Mouse (Mus musculus): ENCODE results near the gene Nos1. TPM values are rescaled to one million over a fixed set of nuclear protein-coding genes. Genes with fewer than 3 reads are reported as not detected.

Gene Nos1
- polyA plus RNA-seq, 1 experiment from 2014 or later, result not detected

DNA sequence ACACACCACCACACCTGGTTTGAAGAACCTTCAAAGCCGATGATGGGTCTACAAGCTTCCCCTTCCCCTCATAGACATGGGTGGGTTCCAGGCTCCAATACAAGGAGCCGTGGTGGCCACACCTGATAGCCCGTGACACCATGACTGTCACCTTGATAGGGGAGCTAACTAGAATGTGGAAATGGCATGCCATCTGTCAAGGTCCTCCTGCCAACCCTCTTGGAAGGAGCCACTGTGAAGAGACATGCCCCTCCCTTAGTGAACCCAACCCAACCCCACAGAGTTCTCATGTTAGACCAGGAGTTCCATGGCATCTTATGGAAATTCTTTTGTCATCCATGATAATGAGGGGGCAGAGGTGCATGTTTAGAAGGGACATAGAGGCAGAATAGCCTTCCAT, 156.4 kb downstream of the Nos1 start:
- ATAC-seq (replicated peaks; ENCODE audit: insufficient number of reproducible peaks, low FRiP score, low TSS enrichment), result no peak
- H3K4me1 ChIP-seq (ENCODE audit: control insufficient read depth, insufficient read depth, low read length), result no peaks in the 10 kb centered on the region
- H3K4me2 ChIP-seq, result no peak overlapping the region
- no peak overlapping the region for H3K27ac ChIP-seq (ENCODE audit: low read depth, low read length)
- no peak overlapping the region for H3K9ac ChIP-seq (ENCODE audit: low read depth, low read length)
- H3K9me3 ChIP-seq (replicated peaks; ENCODE audit: control insufficient read depth, low read length), result no peaks in the 10 kb centered on the region
- peaks cover 7% of the 10 kb centered on the region; the same call in 1 of the 2 replicates for H3K27me3 ChIP-seq (ENCODE audit: control insufficient read depth, insufficient read depth, low read length)
- H3K36me3 ChIP-seq (ENCODE audit: control insufficient read depth, insufficient read depth, low read length), result no peaks in the 10 kb centered on the region
- 79% methylated on average over 3 of the region's 3 CpGs for WGBS (ENCODE audit: insufficient replicate concordance)
- H3K4me3 ChIP-seq (ENCODE audit: low read depth, low read length), result no peak overlapping the region

DNA sequence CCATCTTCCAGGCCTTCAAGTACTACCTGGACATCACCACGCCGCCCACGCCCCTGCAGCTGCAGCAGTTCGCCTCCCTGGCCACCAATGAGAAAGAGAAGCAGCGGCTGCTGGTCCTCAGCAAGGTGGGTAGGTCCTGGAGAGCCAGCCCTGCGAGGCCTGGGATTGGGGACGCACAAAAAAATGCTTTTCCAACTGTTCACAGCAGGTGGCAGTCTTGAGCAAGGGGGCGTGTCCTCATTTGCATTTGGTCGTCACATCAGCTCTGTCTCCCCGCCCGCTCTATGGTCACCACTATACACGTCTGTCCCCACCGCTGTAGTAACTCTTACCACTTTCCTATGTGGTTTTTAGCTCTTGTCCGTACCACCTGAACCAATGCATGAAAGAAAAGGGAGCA, 157.3 kb downstream of the Nos1 start:
- Histone ChIP-seq H3K4me3 (ENCODE audit: low read depth, low read length) (peak overlapping the region; percentile 35), H3K9ac (ENCODE audit: low read depth, low read length) (no peak overlapping the region), H3K4me1 (ENCODE audit: control insufficient read depth, insufficient read depth, low read length) (no peaks in the 10 kb centered on the region), H3K9me3 (replicated peaks; ENCODE audit: control insufficient read depth, low read length) (no peaks in the 10 kb centered on the region), H3K4me2 (peak overlapping the region; percentile 67), H3K36me3 (ENCODE audit: control insufficient read depth, insufficient read depth, low read length) (no peaks in the 10 kb centered on the region), H3K27ac (ENCODE audit: low read depth, low read length) (no peak overlapping the region), H3K27me3 (ENCODE audit: control insufficient read depth, insufficient read depth, low read length) (peaks cover 7% of the 10 kb centered on the region; the same call in 1 of the 2 replicates)
- ATAC-seq (replicated peaks; ENCODE audit: insufficient number of reproducible peaks, low FRiP score, low TSS enrichment), result peak; percentile 39; the same call in 1 of the 2 replicates
- 10% methylated on average over 14 of the region's 14 CpGs for WGBS (ENCODE audit: insufficient replicate concordance)

DNA sequence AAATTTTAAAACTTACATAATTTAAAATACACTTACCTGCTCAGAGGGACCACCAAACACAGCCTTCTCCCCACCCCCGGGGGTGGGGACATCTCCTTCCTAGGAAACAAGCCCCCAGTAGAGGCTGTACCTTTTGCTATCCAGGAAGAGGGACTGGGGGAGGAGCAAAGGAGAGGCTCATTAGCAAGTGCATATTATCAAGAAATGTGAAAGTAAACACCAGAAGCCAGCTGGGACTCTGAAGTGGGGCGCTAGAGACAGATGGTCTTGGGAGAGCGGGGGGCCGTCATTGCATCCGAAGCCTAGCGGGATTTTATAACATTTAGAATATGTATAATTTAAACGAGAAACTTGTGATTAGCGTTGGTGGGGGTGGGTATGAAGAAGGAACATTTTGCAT, 158.6 kb downstream of the Nos1 start:
- Histone ChIP-seq H3K9me3 (replicated peaks; ENCODE audit: control insufficient read depth, low read length) (no peaks in the 10 kb centered on the region), H3K4me1 (ENCODE audit: control insufficient read depth, insufficient read depth, low read length) (no peaks in the 10 kb centered on the region), H3K9ac (ENCODE audit: low read depth, low read length) (no peak overlapping the region), H3K27me3 (ENCODE audit: control insufficient read depth, insufficient read depth, low read length) (peaks cover 7% of the 10 kb centered on the region; the same call in 1 of the 2 replicates), H3K36me3 (ENCODE audit: control insufficient read depth, insufficient read depth, low read length) (no peaks in the 10 kb centered on the region), H3K4me3 (ENCODE audit: low read depth, low read length) (no peak overlapping the region), H3K4me2 (no peak overlapping the region), H3K27ac (ENCODE audit: low read depth, low read length) (no peak overlapping the region)
- WGBS (ENCODE audit: insufficient replicate concordance), result 81% methylated on average over 8 of the region's 8 CpGs
- ATAC-seq (replicated peaks; ENCODE audit: insufficient number of reproducible peaks, low FRiP score, low TSS enrichment), result no peak

DNA sequence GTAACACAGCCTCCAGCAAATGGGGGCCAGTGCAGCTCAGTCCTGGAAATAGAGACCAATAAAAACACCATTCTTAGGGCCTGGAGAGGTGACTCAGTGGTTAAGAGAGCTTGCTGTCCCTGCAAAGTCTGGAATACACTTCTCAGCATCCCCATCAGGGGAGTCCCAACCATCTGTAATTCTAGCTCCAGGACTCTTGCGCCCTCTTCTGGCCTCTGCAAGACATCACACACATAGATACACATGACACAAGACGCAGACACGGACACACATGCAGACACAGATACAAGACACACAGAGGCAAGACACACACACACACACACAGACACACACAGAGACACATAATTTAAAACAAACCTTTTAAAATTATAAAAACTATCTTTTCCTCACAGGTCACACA, 160.7 kb downstream of the Nos1 start:
- Histone ChIP-seq H3K4me3 (ENCODE audit: low read depth, low read length) (no peak overlapping the region), H3K27me3 (ENCODE audit: control insufficient read depth, insufficient read depth, low read length) (no peaks in the 10 kb centered on the region), H3K27ac (ENCODE audit: low read depth, low read length) (no peak overlapping the region), H3K9me3 (replicated peaks; ENCODE audit: control insufficient read depth, low read length) (no peaks in the 10 kb centered on the region), H3K9ac (ENCODE audit: low read depth, low read length) (no peak overlapping the region), H3K4me2 (no peak overlapping the region), H3K4me1 (ENCODE audit: control insufficient read depth, insufficient read depth, low read length) (no peaks in the 10 kb centered on the region), H3K36me3 (ENCODE audit: control insufficient read depth, insufficient read depth, low read length) (no peaks in the 10 kb centered on the region)
- no peak for ATAC-seq (replicated peaks; ENCODE audit: insufficient number of reproducible peaks, low FRiP score, low TSS enrichment)
- WGBS (ENCODE audit: insufficient replicate concordance), result 67% methylated on average over 3 of the region's 3 CpGs

DNA sequence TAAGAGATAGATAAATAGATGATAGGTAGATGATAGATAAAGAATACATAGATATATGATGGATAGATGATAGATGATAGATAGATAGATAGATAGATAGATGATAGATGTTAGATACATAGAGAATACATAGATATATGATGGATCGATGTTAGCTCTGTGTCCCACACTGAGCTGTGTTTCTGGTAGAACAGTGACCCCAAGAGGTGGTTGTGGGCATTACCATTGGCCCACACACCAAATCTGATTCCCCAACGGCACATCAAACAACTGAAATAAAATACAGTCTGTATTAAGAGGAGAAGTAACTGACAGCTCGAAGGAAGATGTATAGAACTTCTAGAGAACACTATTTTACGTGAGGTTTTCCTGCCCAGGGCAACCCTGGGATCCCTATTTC, 165.8 kb downstream of the Nos1 start:
- Histone ChIP-seq H3K9ac (ENCODE audit: low read depth, low read length) (no peak overlapping the region), H3K27me3 (ENCODE audit: control insufficient read depth, insufficient read depth, low read length) (no peaks in the 10 kb centered on the region), H3K4me3 (ENCODE audit: low read depth, low read length) (no peak overlapping the region), H3K9me3 (replicated peaks; ENCODE audit: control insufficient read depth, low read length) (no peaks in the 10 kb centered on the region), H3K27ac (ENCODE audit: low read depth, low read length) (no peak overlapping the region), H3K36me3 (ENCODE audit: control insufficient read depth, insufficient read depth, low read length) (no peaks in the 10 kb centered on the region), H3K4me1 (ENCODE audit: control insufficient read depth, insufficient read depth, low read length) (no peaks in the 10 kb centered on the region), H3K4me2 (no peak overlapping the region)
- ATAC-seq (replicated peaks; ENCODE audit: insufficient number of reproducible peaks, low FRiP score, low TSS enrichment), result no peak
- WGBS (ENCODE audit: insufficient replicate concordance), result 33% methylated on average over 4 of the region's 4 CpGs

DNA sequence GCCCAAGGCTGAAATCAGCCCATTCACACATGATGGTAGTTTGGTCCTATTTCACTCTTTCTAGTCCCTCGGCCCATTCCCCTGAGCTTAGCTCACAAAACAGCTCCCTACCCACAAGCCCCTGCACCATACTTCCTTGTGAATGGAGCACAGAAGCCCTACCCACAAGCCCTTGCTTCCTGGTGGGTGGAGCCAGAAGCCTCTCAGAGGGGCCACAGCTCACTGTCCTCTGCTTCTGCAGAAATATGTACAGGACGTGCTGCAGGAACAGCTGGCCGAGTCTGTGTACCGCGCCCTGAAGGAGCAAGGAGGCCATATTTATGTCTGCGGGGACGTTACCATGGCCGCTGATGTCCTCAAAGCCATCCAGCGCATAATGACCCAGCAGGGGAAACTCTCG, 168.6 kb downstream of the Nos1 start:
- no peak for ATAC-seq (replicated peaks; ENCODE audit: insufficient number of reproducible peaks, low FRiP score, low TSS enrichment)
- no peaks in the 10 kb centered on the region for H3K4me1 ChIP-seq (ENCODE audit: control insufficient read depth, insufficient read depth, low read length)
- 81% methylated on average over 10 of the region's 10 CpGs for WGBS (ENCODE audit: insufficient replicate concordance)
- H3K9ac ChIP-seq (ENCODE audit: low read depth, low read length), result no peak overlapping the region
- H3K4me2 ChIP-seq, result no peak overlapping the region
- no peaks in the 10 kb centered on the region for H3K9me3 ChIP-seq (replicated peaks; ENCODE audit: control insufficient read depth, low read length)
- no peak overlapping the region for H3K27ac ChIP-seq (ENCODE audit: low read depth, low read length)
- no peak overlapping the region for H3K4me3 ChIP-seq (ENCODE audit: low read depth, low read length)
- no peaks in the 10 kb centered on the region for H3K36me3 ChIP-seq (ENCODE audit: control insufficient read depth, insufficient read depth, low read length)
- no peaks in the 10 kb centered on the region for H3K27me3 ChIP-seq (ENCODE audit: control insufficient read depth, insufficient read depth, low read length)

DNA sequence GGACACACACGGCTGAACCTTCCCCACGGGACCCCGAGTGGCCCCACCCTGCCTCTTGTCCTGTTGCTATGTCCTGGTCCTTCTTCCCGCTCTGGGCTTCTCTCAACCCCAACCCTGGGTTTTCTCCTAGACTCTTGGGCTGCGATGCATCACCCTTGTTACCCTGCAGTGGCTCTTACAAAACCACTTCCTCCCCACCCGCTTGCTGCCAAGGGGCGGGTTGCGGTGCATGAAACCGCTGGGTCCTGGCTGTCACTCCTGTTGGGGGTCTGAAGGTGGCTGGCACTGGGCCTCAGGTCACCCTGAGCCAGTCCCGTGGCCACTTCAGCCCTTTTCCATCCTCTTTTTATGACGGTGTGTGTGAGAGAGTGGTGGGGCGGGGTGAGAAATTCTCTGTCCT, 173.1 kb downstream of the Nos1 start:
- Histone ChIP-seq H3K4me3 (ENCODE audit: low read depth, low read length) (no peak overlapping the region), H3K9ac (ENCODE audit: low read depth, low read length) (no peak overlapping the region), H3K36me3 (ENCODE audit: control insufficient read depth, insufficient read depth, low read length) (no peaks in the 10 kb centered on the region), H3K27ac (ENCODE audit: low read depth, low read length) (no peak overlapping the region), H3K27me3 (ENCODE audit: control insufficient read depth, insufficient read depth, low read length) (no peaks in the 10 kb centered on the region), H3K9me3 (replicated peaks; ENCODE audit: control insufficient read depth, low read length) (no peaks in the 10 kb centered on the region), H3K4me1 (ENCODE audit: control insufficient read depth, insufficient read depth, low read length) (no peaks in the 10 kb centered on the region), H3K4me2 (no peak overlapping the region)
- ATAC-seq (replicated peaks; ENCODE audit: insufficient number of reproducible peaks, low FRiP score, low TSS enrichment), result no peak
- WGBS (ENCODE audit: insufficient replicate concordance), result 78% methylated on average over 12 of the region's 12 CpGs

DNA sequence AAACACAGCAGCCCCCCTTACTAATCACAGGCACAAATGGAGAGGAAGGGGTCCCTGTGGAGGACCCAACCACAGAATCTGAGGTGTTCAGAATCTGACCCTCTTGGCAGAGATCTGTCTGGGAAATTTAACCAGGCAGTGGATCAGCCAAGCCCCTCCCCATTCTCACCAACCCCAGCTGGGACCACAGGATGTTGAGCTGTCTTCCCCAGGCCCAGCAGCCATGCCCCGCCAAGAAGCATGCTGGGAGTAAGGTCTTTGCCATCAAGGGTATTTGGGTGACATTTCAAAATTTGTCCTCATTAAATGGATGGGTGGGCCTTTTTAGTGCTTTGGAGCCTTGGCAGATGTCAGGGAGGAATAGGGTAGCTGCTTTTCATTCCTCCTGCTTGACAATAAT, 173.6 kb downstream of the Nos1 start:
- Histone ChIP-seq H3K4me1 (ENCODE audit: control insufficient read depth, insufficient read depth, low read length) (no peaks in the 10 kb centered on the region), H3K27me3 (ENCODE audit: control insufficient read depth, insufficient read depth, low read length) (no peaks in the 10 kb centered on the region), H3K9ac (ENCODE audit: low read depth, low read length) (no peak overlapping the region), H3K9me3 (replicated peaks; ENCODE audit: control insufficient read depth, low read length) (no peaks in the 10 kb centered on the region), H3K27ac (ENCODE audit: low read depth, low read length) (no peak overlapping the region), H3K4me3 (ENCODE audit: low read depth, low read length) (no peak overlapping the region), H3K36me3 (ENCODE audit: control insufficient read depth, insufficient read depth, low read length) (no peaks in the 10 kb centered on the region), H3K4me2 (no peak overlapping the region)
- 74% methylated on average over 1 of the region's 1 CpGs for WGBS (ENCODE audit: insufficient replicate concordance)
- no peak for ATAC-seq (replicated peaks; ENCODE audit: insufficient number of reproducible peaks, low FRiP score, low TSS enrichment)

DNA sequence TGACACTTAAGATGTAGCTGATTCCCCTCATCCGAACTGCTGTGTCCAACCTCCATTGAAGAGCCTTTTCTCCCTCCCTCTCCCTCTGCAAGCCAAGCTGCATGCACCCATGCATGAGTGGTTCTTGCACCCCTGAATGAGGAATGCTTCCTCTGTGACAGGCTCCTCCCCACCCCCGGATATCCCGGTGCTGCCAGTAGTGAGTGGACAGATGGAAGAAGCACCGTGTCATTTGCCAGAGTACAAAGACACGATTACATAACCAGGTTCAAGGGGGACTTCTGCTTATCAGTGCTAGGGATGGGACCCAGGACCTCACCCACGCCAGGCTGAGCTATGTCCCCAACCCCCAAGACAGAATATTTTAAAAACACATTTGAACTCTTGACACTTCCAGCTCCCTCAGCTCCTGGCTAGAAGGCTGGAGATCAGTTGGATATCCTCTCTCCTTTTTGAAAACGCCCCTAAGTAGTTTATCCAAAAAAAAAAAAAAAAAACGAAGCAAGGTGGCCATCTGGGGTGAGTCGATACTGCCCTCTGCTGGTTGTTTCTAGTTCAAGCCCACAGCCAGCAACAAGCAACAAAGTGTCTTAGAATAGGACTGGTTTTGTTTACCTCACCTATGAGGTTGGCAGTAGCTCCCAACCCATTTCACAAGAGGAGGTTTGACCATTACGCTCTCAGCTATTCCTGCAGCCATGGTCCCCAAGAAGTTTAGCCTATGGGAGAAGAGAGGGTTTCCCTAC, 175.0 kb downstream of the Nos1 start:
- no peaks in the 10 kb centered on the region for H3K4me1 ChIP-seq (ENCODE audit: control insufficient read depth, insufficient read depth, low read length)
- H3K36me3 ChIP-seq (ENCODE audit: control insufficient read depth, insufficient read depth, low read length), result no peaks in the 10 kb centered on the region
- WGBS (ENCODE audit: insufficient replicate concordance), result 29% methylated on average over 10 of the region's 10 CpGs
- no peaks in the 10 kb centered on the region for H3K9me3 ChIP-seq (replicated peaks; ENCODE audit: control insufficient read depth, low read length)
- H3K27ac ChIP-seq (ENCODE audit: low read depth, low read length), result no peak overlapping the region
- no peak overlapping the region for H3K9ac ChIP-seq (ENCODE audit: low read depth, low read length)
- H3K4me2 ChIP-seq, result no peak overlapping the region
- no peaks in the 10 kb centered on the region for H3K27me3 ChIP-seq (ENCODE audit: control insufficient read depth, insufficient read depth, low read length)
- H3K4me3 ChIP-seq (ENCODE audit: low read depth, low read length), result no peak overlapping the region
- no peak for ATAC-seq (replicated peaks; ENCODE audit: insufficient number of reproducible peaks, low FRiP score, low TSS enrichment)
